In genomic region chr1:164449626-164450025, GRCm38 (mm10) we compare ENCODE assay signal across 12 mouse cellular contexts. TPM values are rescaled to one million over a fixed set of nuclear protein-coding genes. Genes with fewer than 3 reads are reported as not detected.
DNase-seq lines count a peak whose midpoint lies in the region; ATAC-seq and TF ChIP-seq lines count a peak whose summit lies in the region.
"Had no signal": no experiment of that assay in that cellular context is flagged by ENCODE, and none has a peak within 500 bp of the region (broad histone marks: within the 10 kb centered on the region; RNA-seq: fewer than 3 reads in every experiment).

No protein-coding gene starts in this region.

- H3K36me3 ChIP-seq in heart, postnatal 0 days (replicated peaks; ENCODE audit: control insufficient read depth, insufficient read depth, low read length) = peaks cover 45% of the 10 kb centered on the region
- peaks cover 84% of the 10 kb centered on the region for H3K36me3 ChIP-seq in heart, embryonic 10.5 days
- H3K36me3 ChIP-seq: stomach, embryonic 15.5 days had no signal

- H3K9ac ChIP-seq in heart, postnatal 0 days (replicated peaks; ENCODE audit: low read depth, low read length) = no peak overlapping the region
- H3K9ac ChIP-seq: hindbrain, embryonic 15.5 days; stomach, embryonic 15.5 days had no signal

- peak; percentile 31 to 51 for DNase-seq in adrenal gland, adult (ENCODE audit: inconsistent age in 2 of 2, low spot score in 1 of 2)
- no peak for DNase-seq in adrenal gland, postnatal 4 days (ENCODE audit: low spot score in 2 of 2)
- no peak for DNase-seq in heart, postnatal 0 days (ENCODE audit: low spot score)
- DNase-seq in heart, embryonic 10.5 days (ENCODE audit: low spot score) = no peak
- peak; percentile 3 for DNase-seq in right cerebral cortex, postnatal 25 days
- DNase-seq in right cerebral cortex, postnatal 36 days (ENCODE audit: low spot score in 2 of 2) = no peak
- no peak for DNase-seq in urinary bladder, postnatal 36 days (ENCODE audit: low spot score in 2 of 2)
- DNase-seq in cerebellum, adult 11-12 months = no peak
- DNase-seq: cerebellum, adult 9-10 months had no signal

- no peaks in the 10 kb centered on the region for H3K9me3 ChIP-seq in heart, postnatal 0 days (replicated peaks; ENCODE audit: control insufficient read depth, low read length)
- H3K9me3 ChIP-seq in heart, embryonic 10.5 days = no peaks in the 10 kb centered on the region
- H3K9me3 ChIP-seq: hindbrain, embryonic 15.5 days; stomach, embryonic 15.5 days had no signal

- no peak for TF ChIP-seq CTCF in heart, postnatal 0 days (IDR thresholded peaks at IDR 0.05; ENCODE audit: low read depth)

- no peaks in the 10 kb centered on the region for H3K27me3 ChIP-seq in heart, postnatal 0 days (ENCODE audit: control insufficient read depth, insufficient read depth, low read length)
- no peaks in the 10 kb centered on the region for H3K27me3 ChIP-seq in heart, embryonic 10.5 days (ENCODE audit: insufficient read depth, poor library complexity, severe bottlenecking)
- H3K27me3 ChIP-seq: hindbrain, embryonic 15.5 days; stomach, embryonic 15.5 days had no signal

- peak overlapping the region; percentile 62 for H3K27ac ChIP-seq in heart, postnatal 0 days (ENCODE audit: low read depth)
- no peak overlapping the region for H3K27ac ChIP-seq in heart, embryonic 10.5 days
- H3K27ac ChIP-seq: hindbrain, embryonic 15.5 days; stomach, embryonic 15.5 days had no signal

- no peak overlapping the region for H3K4me3 ChIP-seq in heart, postnatal 0 days (ENCODE audit: low read depth, low read length)
- no peak overlapping the region for H3K4me3 ChIP-seq in heart, embryonic 10.5 days
- H3K4me3 ChIP-seq: erythroblast, embryonic 14.5 days; hindbrain, embryonic 15.5 days; stomach, embryonic 15.5 days had no signal

- TF ChIP-seq EP300 in heart, postnatal 0 days (IDR thresholded peaks at IDR 0.05; ENCODE audit: low read depth) = no peak

- no peak overlapping the region for H3K4me2 ChIP-seq in heart, postnatal 0 days (ENCODE audit: low read depth, low read length)
- H3K4me2 ChIP-seq: hindbrain, embryonic 15.5 days; stomach, embryonic 15.5 days had no signal

- WGBS in heart, postnatal 0 days = 58% methylated on average over 8 of the region's 8 CpGs
- 81% methylated on average over 8 of the region's 8 CpGs for WGBS in heart, embryonic 10.5 days

- ATAC-seq in heart, postnatal 0 days (ENCODE audit: insufficient read depth, low read depth) = 0 out of 2 replicates have a peak, but pooled peaks have one; percentile 20

- peaks cover 34% of the 10 kb centered on the region for H3K4me1 ChIP-seq in heart, postnatal 0 days (ENCODE audit: control insufficient read depth, insufficient read depth)
- peaks cover 52% of the 10 kb centered on the region for H3K4me1 ChIP-seq in heart, embryonic 10.5 days
- H3K4me1 ChIP-seq: stomach, embryonic 15.5 days had no signal

RNA-seq across cellular contexts. Expression of gene Atp1b1, which starts 8.5 kb away (rescaled TPM):
- 100 to 1,000 TPM; 101 to 236 TPM for total RNA-seq in adrenal gland, postnatal 4 days (2021)
- total RNA-seq in heart, postnatal 0 days (2014; rRNA removed; ENCODE audit: low replicate concordance) = 149 and 175 TPM in 2 replicates
- polyA plus RNA-seq in heart, postnatal 0 days (2015; fragmentation: Nextera tagmentation; extraction: Ambion mirVana) = 308 TPM in 2 replicates
- polyA plus RNA-seq in heart, embryonic 10.5 days (2016; fragmentation: Nextera tagmentation; extraction: Ambion mirVana) = 181 and 298 TPM in 2 replicates
- polyA plus RNA-seq: erythroblast, embryonic 14.5 days had no signal

Comparison
In these comparisons a context has a peak if more than half of its experiments do, and no peak if none do; other contexts are left out.
1. DNase-seq: peak in adrenal gland, adult (2 of 2) and right cerebral cortex, postnatal 25 days (single experiment); none in adrenal gland, postnatal 4 days (0 of 2), heart, postnatal 0 days (single experiment), heart, embryonic 10.5 days (single experiment), right cerebral cortex, postnatal 36 days (0 of 2), urinary bladder, postnatal 36 days (0 of 2) and cerebellum, adult 11-12 months (single experiment).